Mouse (Mus musculus): ENCODE measurements around the gene Plekhg1.

DNA sequence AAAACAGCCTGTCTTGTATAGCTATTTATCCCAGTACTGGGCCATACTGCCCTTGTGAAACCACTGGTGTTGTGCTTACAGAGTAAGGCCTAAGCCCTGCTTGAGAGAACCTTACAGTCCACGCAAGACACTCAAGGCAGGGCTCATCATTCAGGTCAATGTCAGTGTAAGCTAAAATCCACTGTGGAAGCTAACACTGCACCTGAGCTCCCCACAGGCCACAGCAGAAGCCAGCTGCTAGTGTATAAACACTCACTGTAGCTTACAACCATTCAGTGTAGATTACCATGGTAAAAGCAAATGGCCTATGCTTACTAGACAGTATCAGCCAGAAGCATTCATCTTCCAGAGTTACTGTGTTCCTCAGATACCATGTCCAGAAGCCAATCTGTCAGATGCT, 90.5 kb downstream of the Plekhg1 start:
- TF ChIP-seq POLR2A (IDR thresholded peaks at IDR 0.05; ENCODE audit: insufficient read length, low read depth) (no peak), MAX (IDR thresholded peaks at IDR 0.05; ENCODE audit: low read depth) (no peak), MYOD1 (IDR thresholded peaks at IDR 0.05; ENCODE audit: control insufficient read depth in 1 of 3, insufficient read length in 2 of 3, low read depth in 2 of 3) (no peak), MYOG (IDR thresholded peaks at IDR 0.05; ENCODE audit: control insufficient read depth in 1 of 3, insufficient read depth in 1 of 3, insufficient read length in 2 of 3, low read depth in 2 of 3) (no peak), USF1 (IDR thresholded peaks at IDR 0.05; ENCODE audit: low read depth) (no peak)

Data from myocyte (in vitro differentiated cells).